Mouse (Mus musculus) kidney, adult 10 weeks (tissue): ENCODE data around the gene Cacna2d3. TPM values are rescaled to one million over a fixed set of nuclear protein-coding genes. Genes with fewer than 3 reads are reported as not detected.

ENCODE experiments used
- polyA plus RNA-seq: library from polyadenylated mRNA; stranded (reverse); fragments of 350-450 nt; fragmentation: Illumina TruSeq; extraction: RNeasy Lipid Tissue Mini Kit (QIAGEN cat#74804); gene quantifications from one replicate; pipeline ENCODE4 v1.2.3, GENCODE M21; 2014; ENCODE audit warnings: low read depth, low replicate concordance

The Cacna2d3 gene
- not detected for polyA plus RNA-seq

GRCm38 (mm10) chr14:29721488-29722385, at the start of gene Cacna2d3:
Gene Cacna2d3 (minus strand): TSS chr14:29721864.

GRCm38 (mm10) chr14:29017883-29018282, 703.8 kb downstream of the Cacna2d3 start, which contains the start of gene Lrtm1:
Gene Lrtm1 (plus strand): TSS chr14:29018208.

Other genes starting within 250 kb of the Cacna2d3 start
- gene Selenok, start 246.4 kb upstream of the Cacna2d3 start, polyA plus RNA-seq: 145 TPM